In genomic region chr13:12243991-12244390, GRCm38 (mm10) we compare ENCODE assay signal across 16 mouse cellular contexts. TPM values are rescaled to one million over a fixed set of nuclear protein-coding genes. Genes with fewer than 3 reads are reported as not detected.
A peak's percentile ranks its signal among the peaks of the same experiment; 100 is the strongest.
DNase-seq lines count a peak whose midpoint lies in the region; ATAC-seq lines count a peak whose summit lies in the region.
"Had no signal": no experiment of that assay in that cellular context is flagged by ENCODE, and none has a peak within 500 bp of the region (broad histone marks: within the 10 kb centered on the region; RNA-seq: fewer than 3 reads in every experiment).

No protein-coding gene starts in this region.

- intact Hi-C loops in heart, postnatal 36 days (cut with DNase I): no loop called here

- no peak overlapping the region for H3K27ac ChIP-seq in heart, embryonic 10.5 days
- H3K27ac ChIP-seq in heart, embryonic 13.5 days (replicated peaks): peak overlapping the region; percentile 63
- H3K27ac ChIP-seq: embryonic facial prominence, embryonic 15.5 days; hindbrain, embryonic 10.5 days; liver, embryonic 12.5 days; lung, embryonic 15.5 days had no signal

- no peaks in the 10 kb centered on the region for H3K27me3 ChIP-seq in heart, embryonic 10.5 days (ENCODE audit: insufficient read depth, poor library complexity, severe bottlenecking)
- H3K27me3 ChIP-seq in heart, embryonic 13.5 days (replicated peaks): no peaks in the 10 kb centered on the region
- H3K27me3 ChIP-seq: embryonic facial prominence, embryonic 15.5 days; liver, embryonic 12.5 days; lung, embryonic 15.5 days; megakaryocyte, embryonic 14.5 days had no signal

- DNase-seq in heart, adult 18-20 months: peak; percentile 73
- DNase-seq in heart, embryonic 10.5 days (ENCODE audit: low spot score): no peak
- DNase-seq in ovary, adult 18-20 months (ENCODE audit: low spot score): peak; percentile 11
- DNase-seq in ovary, postnatal 10 days (ENCODE audit: low spot score): no peak
- peak; percentile 36 to 49 for DNase-seq in heart, postnatal 36 days
- DNase-seq in liver: no peak
- DNase-seq: adrenal gland, postnatal 36 days; retina, postnatal 1 day had no signal

- no peaks in the 10 kb centered on the region for H3K4me1 ChIP-seq in heart, embryonic 10.5 days
- peaks cover 19% of the 10 kb centered on the region for H3K4me1 ChIP-seq in heart, embryonic 13.5 days
- H3K4me1 ChIP-seq: embryonic facial prominence, embryonic 15.5 days; hindbrain, embryonic 10.5 days; lung, embryonic 15.5 days had no signal

- no peak overlapping the region; the same call in 1 of the 2 replicates for H3K4me2 ChIP-seq in heart, embryonic 13.5 days
- H3K4me2 ChIP-seq: embryonic facial prominence, embryonic 15.5 days; liver, embryonic 12.5 days; lung, embryonic 15.5 days had no signal

- H3K9ac ChIP-seq in heart, embryonic 13.5 days: no peak overlapping the region
- H3K9ac ChIP-seq: embryonic facial prominence, embryonic 15.5 days; liver, embryonic 12.5 days; lung, embryonic 15.5 days had no signal

- no peak overlapping the region for H3K4me3 ChIP-seq in heart, embryonic 10.5 days
- no peak overlapping the region for H3K4me3 ChIP-seq in heart, embryonic 13.5 days
- H3K4me3 ChIP-seq: embryonic facial prominence, embryonic 15.5 days; hindbrain, embryonic 10.5 days; liver, embryonic 12.5 days; lung, embryonic 15.5 days; megakaryocyte, embryonic 14.5 days had no signal

- WGBS in heart, embryonic 10.5 days: 80% methylated on average over 4 of the region's 4 CpGs
- 34% methylated on average over 4 of the region's 4 CpGs for WGBS in heart, embryonic 13.5 days

- ATAC-seq in heart, embryonic 13.5 days (ENCODE audit: extremely low read depth, insufficient number of reproducible peaks, low FRiP score, low TSS enrichment): peak; percentile 58; the same call in 1 of the 2 replicates
- ATAC-seq: CD4-positive, CD25-positive, alpha-beta regulatory T cell, adult 4 months; intestine, embryonic 16.5 days; liver, embryonic 12.5 days had no signal

- peaks cover 78% of the 10 kb centered on the region for H3K36me3 ChIP-seq in heart, embryonic 10.5 days
- H3K36me3 ChIP-seq in heart, embryonic 13.5 days: peaks cover 88% of the 10 kb centered on the region

- H3K9me3 ChIP-seq in heart, embryonic 10.5 days: no peaks in the 10 kb centered on the region
- H3K9me3 ChIP-seq in heart, embryonic 13.5 days: no peaks in the 10 kb centered on the region
- H3K9me3 ChIP-seq: embryonic facial prominence, embryonic 15.5 days; hindbrain, embryonic 10.5 days; liver, embryonic 12.5 days; lung, embryonic 15.5 days; megakaryocyte, embryonic 14.5 days had no signal

RNA-seq across cellular contexts. Expression of gene Mtr, which starts 13.9 kb away (rescaled TPM):
- 100 to 1,000 TPM in 1 of 2 experiments, 10 to 100 TPM in 1; 95.0 to 113 TPM for total RNA-seq in heart, adult 18-20 months (2021)
- polyA plus RNA-seq in heart, embryonic 10.5 days (2016; fragmentation: Nextera tagmentation; extraction: Ambion mirVana): 16.5 and 20.9 TPM in 2 replicates
- 11.4 and 11.5 TPM in 2 replicates for polyA plus RNA-seq in heart, embryonic 13.5 days (2015; fragmentation: Nextera tagmentation; extraction: Ambion mirVana)
- total RNA-seq in heart, postnatal 36 days (2021): 100 to 1,000 TPM in 1 of 2 experiments, 10 to 100 TPM in 1; 59.9 to 102 TPM

Comparison
In these comparisons a context has a peak if more than half of its experiments do, and no peak if none do; other contexts are left out.
1. DNase-seq: peak in heart, adult 18-20 months (2 of 2), ovary, adult 18-20 months (single experiment) and heart, postnatal 36 days (2 of 2); none in heart, embryonic 10.5 days (single experiment), ovary, postnatal 10 days (single experiment) and liver (single experiment).